Mouse (Mus musculus) cerebellum, adult 18-20 months (tissue): ENCODE measurements around the gene Treml1.

Experiments
- DNase-seq, 2 experiments: peaks; one replicate each; pipeline ENCODE4 v3.0.0; 2021

Treml1 gene

DNA sequence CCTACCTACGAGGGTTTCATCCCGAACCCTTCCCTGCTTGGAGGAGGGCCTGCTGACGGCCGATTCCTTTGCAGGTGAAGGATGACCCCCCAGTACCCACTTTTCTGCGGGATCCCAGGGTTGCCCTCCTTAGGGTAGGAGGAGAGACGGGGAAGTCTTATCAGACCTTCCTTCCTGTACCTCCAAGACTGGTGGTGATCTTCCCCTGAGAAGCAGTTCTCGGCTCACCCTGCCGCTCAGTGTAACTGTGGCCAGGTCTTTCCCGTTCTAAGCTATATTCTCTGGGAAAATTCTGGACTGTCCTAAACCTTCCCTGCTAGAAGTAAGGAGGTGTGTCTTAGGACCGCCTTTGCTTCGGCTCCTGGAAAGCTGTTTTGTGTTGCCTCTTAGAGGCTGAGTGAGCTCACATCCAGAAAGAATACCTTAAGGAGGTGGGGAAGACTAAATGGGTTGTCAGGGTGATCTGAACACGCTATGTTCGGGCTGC, 50.6 kb downstream of the Treml1 start:
- DNase-seq: no peak

DNA sequence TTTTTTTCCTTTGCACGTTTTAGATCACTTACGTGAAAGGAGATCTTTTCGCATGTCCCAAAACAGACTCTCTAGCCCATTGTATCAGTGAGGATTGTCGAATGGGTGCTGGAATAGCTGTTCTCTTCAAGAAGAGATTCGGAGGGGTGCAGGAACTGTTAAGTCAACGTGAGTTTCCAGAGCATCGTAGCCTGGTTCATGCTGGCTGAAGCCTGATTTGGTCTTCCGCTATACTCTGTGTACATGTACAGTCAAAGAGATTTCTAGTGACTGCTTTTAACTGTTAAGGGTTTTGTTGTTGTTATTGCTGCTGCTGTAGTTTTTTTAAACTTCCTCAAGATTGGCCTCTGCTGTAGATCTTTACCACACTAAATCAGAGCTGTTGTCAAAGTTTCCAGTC, 51.5 kb downstream of the Treml1 start:
- no peak for DNase-seq

DNA sequence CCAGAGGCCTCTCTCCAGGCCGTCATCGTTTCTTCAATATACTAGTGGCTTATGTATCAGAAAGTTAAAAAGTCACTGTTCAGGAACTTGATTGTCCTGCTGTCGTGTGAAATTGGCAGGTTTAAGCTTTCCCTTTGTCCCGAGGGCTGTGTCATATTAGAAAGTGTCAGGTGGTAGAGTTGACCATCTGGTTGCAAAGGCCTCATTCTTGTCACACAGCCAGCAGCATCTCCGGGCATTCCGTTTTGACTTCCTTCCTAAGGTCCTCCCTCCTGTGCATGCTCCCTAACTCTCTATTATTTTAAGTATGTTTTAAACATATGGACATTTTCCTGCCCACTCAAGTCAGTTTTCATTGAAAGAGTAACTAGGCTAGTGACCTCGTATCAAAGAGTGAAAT, 56.3 kb downstream of the Treml1 start:
- peak; percentile 69 to 73 for DNase-seq
